Mouse (Mus musculus) heart, adult 2 months (tissue): Measurements from ENCODE around the gene D630036H23Rik.

ENCODE experiments used
- CTCF ChIP-seq: fragments of 200-600 bp; IDR thresholded peaks from 2 replicates; pipeline ENCODE4 v1.8.1; 2022; ENCODE audit warnings: antibody characterized with exemption, mild to moderate bottlenecking, moderate library complexity
- EP300 ChIP-seq: fragments of 200-500 bp; IDR thresholded peaks from 2 replicates; pipeline ENCODE4 v1.6.1; 2011; ENCODE audit warnings: low read depth, low read length, control low read depth; ENCODE audit not compliant: insufficient read depth
- POLR2A ChIP-seq: fragments of 200-500 bp; IDR thresholded peaks from 2 replicates; pipeline ENCODE4 v1.6.1; 2011; ENCODE audit warnings: mild to moderate bottlenecking, low read depth, low read length, control low read depth; ENCODE audit not compliant: insufficient read depth

DNA sequence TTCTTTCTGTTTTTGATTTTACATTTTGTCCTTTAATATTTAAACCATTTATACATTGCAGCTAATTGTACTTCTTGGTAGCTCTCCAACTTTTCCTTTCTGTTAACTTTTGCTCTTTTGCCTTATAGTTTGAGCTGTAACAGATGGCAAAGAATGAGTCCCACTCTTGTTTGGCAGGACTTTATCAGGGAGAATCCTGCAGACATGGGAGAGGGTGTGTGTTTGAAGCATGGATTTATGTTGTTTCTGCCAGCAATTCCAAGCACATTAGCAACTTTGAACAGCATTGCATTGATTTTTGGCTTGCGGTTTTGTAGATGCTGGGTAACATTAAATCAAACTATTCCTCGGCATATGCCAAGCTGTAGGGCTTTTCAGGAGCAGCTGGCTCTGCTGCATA, 13.1 kb upstream of the D630036H23Rik start:
- TF ChIP-seq CTCF: no peak
- no peak for TF ChIP-seq POLR2A
- no peak for TF ChIP-seq EP300
